Mouse (Mus musculus) lung, adult 2 months (tissue): ENCODE results near the gene Dolk.

Experiments used
- CTCF ChIP-seq: fragments of 200-500 bp; IDR thresholded peaks from 2 replicates; pipeline ENCODE4 v1.5.1; 2011; ENCODE audit warnings: mild to moderate bottlenecking, low read length, control low read depth; ENCODE audit not compliant: insufficient read depth
- POLR2A ChIP-seq: fragments of 200-500 bp; IDR thresholded peaks from 2 replicates; pipeline ENCODE4 v1.6.1; 2011; ENCODE audit warnings: low read depth, mild to moderate bottlenecking, control low read depth, low read length, borderline replicate concordance; ENCODE audit errors: extremely low read depth

DNA sequence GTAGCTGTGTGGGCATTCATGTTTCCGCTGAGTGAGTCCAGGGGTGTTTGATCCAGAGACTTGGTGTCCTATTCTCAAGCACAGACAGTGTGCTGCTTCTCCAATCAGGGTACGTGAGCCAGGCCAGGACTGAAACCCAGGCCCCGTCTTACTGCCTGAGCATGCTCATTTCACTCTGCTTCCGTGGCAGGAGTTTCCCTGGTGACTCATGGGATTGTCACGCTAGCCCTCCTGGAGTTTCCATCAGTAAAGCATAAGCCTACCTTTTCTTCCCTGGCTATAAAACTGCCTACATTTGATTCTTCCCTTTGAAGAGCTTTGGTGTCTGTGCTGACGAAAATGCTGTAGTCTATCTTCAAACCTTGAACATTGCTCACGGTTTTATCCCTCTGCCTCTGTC, 37.0 kb upstream of the Dolk start:
- no peak for TF ChIP-seq CTCF
- no peak for TF ChIP-seq POLR2A
